In the genomic region with DNA sequence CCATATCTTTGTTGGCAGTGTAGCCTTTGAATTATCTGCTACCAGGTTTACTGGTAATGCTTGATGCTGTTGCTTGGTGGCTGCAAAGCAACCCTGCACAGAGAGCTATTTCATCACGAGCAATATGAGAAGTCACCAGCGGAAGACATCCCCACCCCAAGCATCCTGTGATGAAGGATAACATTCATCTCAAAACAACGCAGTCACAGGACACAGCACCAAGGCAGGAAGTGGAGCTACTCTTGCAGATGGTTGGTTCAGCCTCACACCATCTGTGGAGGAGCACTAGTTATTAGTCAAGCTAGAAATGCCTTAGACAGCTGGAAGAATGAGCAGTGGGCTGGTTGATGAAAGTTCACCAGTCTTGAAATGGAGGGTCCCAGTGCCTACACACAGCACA, we compare ENCODE assay signal across 11 mouse cellular contexts.
A peak's percentile ranks its signal among the peaks of the same experiment; 100 is the strongest.
DNase-seq lines count a peak whose midpoint lies in the region; ATAC-seq and TF ChIP-seq lines count a peak whose summit lies in the region.
"Had no signal": no experiment of that assay in that cellular context is flagged by ENCODE, and none has a peak within 500 bp of the region (broad histone marks: within the 10 kb centered on the region; RNA-seq: fewer than 3 reads in every experiment).

No protein-coding gene starts in this region.

- H3K4me1 ChIP-seq in MEL (ENCODE audit: control insufficient read depth in 1 of 2, insufficient read depth in 2 of 2, low read length in 2 of 2): peaks cover 49 to 57% of the 10 kb centered on the region in 2 experiments
- peaks cover 18% of the 10 kb centered on the region for H3K4me1 ChIP-seq in thymus, adult 2 months (replicated peaks; ENCODE audit: control insufficient read depth, insufficient read depth, low read length)

- 15% methylated on average over 3 of the region's 3 CpGs for WGBS in thymus, adult 2 months

- H3K4me3 ChIP-seq in MEL (ENCODE audit: control insufficient read depth in 1 of 2, insufficient read depth in 1 of 2, low read depth in 2 of 2, low read length in 2 of 2): no peak overlapping the region
- H3K4me3 ChIP-seq in thymus, adult 2 months (ENCODE audit: control insufficient read depth, insufficient read depth, low read length): no peak overlapping the region
- H3K4me3 ChIP-seq in gastrocnemius, adult 2 months: no peak overlapping the region
- H3K4me3 ChIP-seq: forebrain, embryonic 10.5 days had no signal

- TF ChIP-seq POLR2A in MEL (IDR thresholded peaks at IDR 0.05; ENCODE audit: control insufficient read depth in 1 of 2, insufficient read depth in 1 of 2, low read depth in 1 of 2, low read length in 2 of 2, poor library complexity in 1 of 2): no peak
- no peak for TF ChIP-seq POLR2A in thymus, adult 2 months (IDR thresholded peaks at IDR 0.05; ENCODE audit: control insufficient read depth, extremely low read depth, insufficient read depth, low read length, poor library complexity)

- no peaks in the 10 kb centered on the region; the same call in 1 of the 2 replicates for H3K79me2 ChIP-seq in MEL (ENCODE audit: control insufficient read depth, insufficient read depth, low read length, poor library complexity)

- TF ChIP-seq CTCF in MEL (IDR thresholded peaks at IDR 0.05 in 2 of 3, conservative IDR thresholded peaks at IDR 0.05 in 1 of 3; ENCODE audit: control insufficient read depth in 1 of 3, insufficient read depth in 1 of 3, low read depth in 2 of 3, low read length in 3 of 3, poor library complexity in 1 of 3, severe bottlenecking in 1 of 3): no peak
- TF ChIP-seq CTCF in thymus, adult 2 months (IDR thresholded peaks at IDR 0.05; ENCODE audit: borderline replicate concordance, control insufficient read depth, extremely low read depth, insufficient read depth, low read length, poor library complexity): no peak
- no peak for TF ChIP-seq CTCF in gastrocnemius, adult 2 months (IDR thresholded peaks at IDR 0.05)

- intact Hi-C loops in heart, postnatal 25 days (cut with DNase I): loop anchor here (5.0 kb wide), 2 partner anchors 66 to 116 kb away; no protein-coding TSS in a partner anchor
- intact Hi-C loops in gastrocnemius, postnatal 36 days (cut with DNase I): no loop called here
- intact Hi-C loops in gastrocnemius, adult 2 months (cut with DNase I): no loop called here

- ATAC-seq in megakaryocyte, adult 5-6 weeks (ENCODE audit: poor library complexity, severe bottlenecking): peak; percentile 81

- peak in 1 of 2 experiments; percentile 75; a peak in 2 of 4 replicates for TF ChIP-seq EP300 in MEL (IDR thresholded peaks at IDR 0.05; ENCODE audit: low read depth in 1 of 2, low read length in 2 of 2)

- H3K9ac ChIP-seq in MEL (ENCODE audit: control insufficient read depth, low read depth, low read length, poor library complexity, severe bottlenecking): no peak overlapping the region

- H3K9me3 ChIP-seq in MEL (replicated peaks; ENCODE audit: insufficient read depth, low read length): no peaks in the 10 kb centered on the region
- H3K9me3 ChIP-seq: forebrain, embryonic 10.5 days had no signal

- no peaks in the 10 kb centered on the region for H3K27me3 ChIP-seq in MEL (ENCODE audit: control insufficient read depth in 1 of 2, insufficient read depth in 2 of 2, low read length in 2 of 2)
- no peaks in the 10 kb centered on the region for H3K27me3 ChIP-seq in thymus, adult 2 months (ENCODE audit: control insufficient read depth, insufficient read depth, low read length)

- H3K36me3 ChIP-seq in MEL (ENCODE audit: control insufficient read depth in 1 of 2, insufficient read depth in 2 of 2, low read length in 2 of 2): peaks cover 0 to 82% of the 10 kb centered on the region in 2 experiments; a peak in 2 of 4 replicates
- H3K36me3 ChIP-seq in thymus, adult 2 months (ENCODE audit: control insufficient read depth, insufficient read depth, low read length): no peaks in the 10 kb centered on the region
- H3K36me3 ChIP-seq: forebrain, embryonic 10.5 days had no signal

- TF ChIP-seq RAD21 in MEL (IDR thresholded peaks at IDR 0.05; ENCODE audit: low read depth, low read length): no peak

- DNase-seq in heart, adult 8-10 months (ENCODE audit: low spot score): peak; percentile 45
- no peak for DNase-seq in heart, postnatal 25 days (ENCODE audit: low spot score)
- peak; percentile 65 for DNase-seq in MEL (ENCODE audit: low read depth, low spot score)
- DNase-seq in thymus, adult 2 months: peak; percentile 60
- no peak for DNase-seq in gastrocnemius, postnatal 36 days
- no peak for DNase-seq in gastrocnemius, adult 2 months
- DNase-seq in right cerebral cortex, adult 18-20 months: no peak
- DNase-seq: embryo, embryonic 11 days; right cerebral cortex, postnatal 25 days had no signal

- H3K27ac ChIP-seq in MEL (ENCODE audit: control insufficient read depth, low read depth, low read length): peak overlapping the region; percentile 64
- no peak overlapping the region for H3K27ac ChIP-seq in thymus, adult 2 months (ENCODE audit: control insufficient read depth, insufficient read depth, low read length)
- H3K27ac ChIP-seq in gastrocnemius, adult 2 months: no peak overlapping the region
- H3K27ac ChIP-seq: forebrain, embryonic 10.5 days had no signal

TF ChIP-seq in MEL, 35 proteins besides CTCF, POLR2A, EP300 and RAD21:
- TF ChIP-seq GATA1 (IDR thresholded peaks at IDR 0.05; ENCODE audit: low read depth, low read length) (no peak; the same call in 1 of the 2 replicates), MAZ (IDR thresholded peaks at IDR 0.05; ENCODE audit: low read depth, low read length) (no peak), BHLHE40 (IDR thresholded peaks at IDR 0.05; ENCODE audit: borderline replicate concordance, low read depth, low read length) (no peak), TAL1 (IDR thresholded peaks at IDR 0.05; ENCODE audit: low read length) (peak; percentile 31; the same call in 1 of the 2 replicates), MXI1 (IDR thresholded peaks at IDR 0.05; ENCODE audit: low read depth, low read length) (no peak), MYC (IDR thresholded peaks at IDR 0.05; ENCODE audit: low read depth, low read length) (no peak), HCFC1 (IDR thresholded peaks at IDR 0.05; ENCODE audit: low read depth, low read length) (no peak), MYB (IDR thresholded peaks at IDR 0.05; ENCODE audit: low read depth, low read length) (no peak), SIN3A (IDR thresholded peaks at IDR 0.05; ENCODE audit: low read length) (no peak), ELF1 (IDR thresholded peaks at IDR 0.05; ENCODE audit: low read depth, low read length) (no peak), CHD2 (IDR thresholded peaks at IDR 0.05; ENCODE audit: low read length) (no peak), UBTF (IDR thresholded peaks at IDR 0.05; ENCODE audit: borderline replicate concordance, insufficient read depth, low read depth, low read length) (no peak), ZC3H11A (IDR thresholded peaks at IDR 0.05; ENCODE audit: low read depth, low read length) (no peak), POLR2AphosphoS2 (IDR thresholded peaks at IDR 0.05; ENCODE audit: low read length) (no peak), CHD1 (IDR thresholded peaks at IDR 0.05; ENCODE audit: low read depth, low read length) (no peak), ZKSCAN1 (IDR thresholded peaks at IDR 0.05; ENCODE audit: low read depth, low read length) (no peak), NELFE (IDR thresholded peaks at IDR 0.05; ENCODE audit: low read depth, low read length) (0 out of 2 replicates have a peak, but pooled peaks have one; percentile 1), ETS1 (IDR thresholded peaks at IDR 0.05; ENCODE audit: low read depth, low read length) (peak; percentile 61)

Comparison
In these comparisons a context has a peak if more than half of its experiments do, and no peak if none do; other contexts are left out.
1. DNase-seq: peak in heart, adult 8-10 months (single experiment), MEL (single experiment) and thymus, adult 2 months (single experiment); none in heart, postnatal 25 days (single experiment), gastrocnemius, postnatal 36 days (0 of 2), gastrocnemius, adult 2 months (single experiment) and right cerebral cortex, adult 18-20 months (single experiment).